Mouse (Mus musculus): Measurements from ENCODE around the gene Cd276. TPM values are rescaled to one million over a fixed set of nuclear protein-coding genes. Genes with fewer than 3 reads are reported as not detected.

The Cd276 gene
- polyA plus RNA-seq, 2 experiments, result 0.87 to 1.2 TPM

DNA sequence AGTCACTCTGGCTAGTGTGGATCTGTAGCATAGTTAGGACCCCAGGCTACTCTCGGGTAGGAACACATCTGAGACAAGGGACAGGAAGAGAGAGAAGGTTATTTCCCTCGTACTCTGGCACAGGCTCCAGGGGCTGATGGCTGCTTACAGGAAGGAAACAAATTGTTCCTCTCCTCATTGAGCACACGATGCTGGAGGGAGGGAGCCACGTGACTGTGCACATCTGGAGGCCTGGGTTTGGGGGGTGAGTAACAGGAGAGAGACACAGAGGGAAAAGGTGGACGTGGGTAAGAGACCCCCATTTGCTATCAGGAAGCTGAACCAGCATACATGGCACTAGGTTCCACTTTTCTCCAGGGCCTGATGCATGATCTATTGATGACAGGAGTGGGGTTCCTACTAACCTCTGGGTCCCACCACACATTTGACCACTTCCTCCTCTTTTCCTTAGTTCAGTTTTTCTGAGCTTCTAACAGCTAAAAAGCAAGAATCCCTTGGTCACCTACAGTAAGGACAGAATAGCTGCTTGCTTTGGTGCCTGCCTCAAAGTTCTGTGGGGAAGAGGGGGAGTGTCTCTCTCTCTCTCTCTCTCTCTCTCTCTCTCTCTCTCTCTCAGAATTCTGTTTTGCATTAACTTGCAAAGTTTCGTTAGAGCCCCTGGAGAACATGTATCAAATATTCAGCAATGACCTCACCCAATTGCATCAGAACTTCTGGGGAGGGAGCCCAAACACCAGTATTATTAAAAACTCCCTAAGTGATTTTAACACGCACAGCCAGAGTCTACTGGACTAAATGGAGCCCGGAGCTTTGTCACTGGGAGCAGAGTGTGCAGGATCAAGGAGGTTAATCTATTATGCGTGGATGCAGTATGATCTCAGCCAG, 37.1 kb downstream of the Cd276 start:
- H3K9me3 ChIP-seq (ENCODE audit: control insufficient read depth, low read length), result no peaks in the 10 kb centered on the region
- H3K4me3 ChIP-seq (ENCODE audit: insufficient read depth in 1 of 2, low read depth in 2 of 2, low read length in 2 of 2), result no peak overlapping the region
- no peak overlapping the region for H3K27ac ChIP-seq
- TF ChIP-seq EP300 (IDR thresholded peaks at IDR 0.05; ENCODE audit: low read depth) (no peak), CTCF (IDR thresholded peaks at IDR 0.05; ENCODE audit: low read depth) (no peak)
- peaks cover 0 to 8% of the 10 kb centered on the region in 2 experiments; a peak in 2 of 4 replicates for H3K4me1 ChIP-seq (replicated peaks; ENCODE audit: control insufficient read depth in 2 of 2, insufficient read depth in 2 of 2, low read length in 1 of 2)
- no peaks in the 10 kb centered on the region for H3K36me3 ChIP-seq (replicated peaks; ENCODE audit: control insufficient read depth, insufficient read depth, low read depth)
- 26% methylated on average over 9 of the region's 9 CpGs for WGBS (ENCODE audit: insufficient replicate concordance)
- no peak overlapping the region for H3K9ac ChIP-seq (replicated peaks)
- ATAC-seq (ENCODE audit: insufficient read depth), result no peak
- no peaks in the 10 kb centered on the region for H3K27me3 ChIP-seq (ENCODE audit: control insufficient read depth, insufficient read depth, low read length)
- H3K4me2 ChIP-seq (ENCODE audit: low read depth), result no peak overlapping the region
- no peak for DNase-seq (ENCODE audit: low read depth in 3 of 3, low spot score in 3 of 3)

DNA sequence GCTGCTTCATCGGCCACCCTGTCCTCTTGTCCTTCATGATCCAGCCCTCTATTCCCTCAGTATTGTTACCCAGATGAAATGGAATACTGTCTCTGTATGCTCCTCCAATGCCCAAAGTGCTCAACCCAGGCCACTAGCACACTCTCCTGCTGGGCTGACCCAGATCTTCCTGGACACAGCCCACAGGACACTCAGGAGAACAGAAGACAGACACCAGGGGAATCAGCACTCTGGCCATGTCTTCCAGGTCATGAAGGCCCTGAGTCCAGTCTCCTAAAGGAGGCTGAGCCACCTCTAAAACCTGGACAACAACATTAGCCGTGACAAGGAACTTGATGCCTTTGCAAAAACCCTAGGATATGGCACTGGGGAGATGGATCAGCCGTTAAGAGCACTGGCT, 38.8 kb downstream of the Cd276 start:
- Histone ChIP-seq H3K27me3 (ENCODE audit: control insufficient read depth, insufficient read depth, low read length) (no peaks in the 10 kb centered on the region), H3K4me1 (replicated peaks; ENCODE audit: control insufficient read depth in 2 of 2, insufficient read depth in 2 of 2, low read length in 1 of 2) (no peaks in the 10 kb centered on the region; a peak in 1 of 4 replicates), H3K9me3 (ENCODE audit: control insufficient read depth, low read length) (no peaks in the 10 kb centered on the region), H3K36me3 (replicated peaks; ENCODE audit: control insufficient read depth, insufficient read depth, low read depth) (no peaks in the 10 kb centered on the region), H3K4me2 (ENCODE audit: low read depth) (no peak overlapping the region), H3K27ac (no peak overlapping the region), H3K9ac (replicated peaks) (no peak overlapping the region), H3K4me3 (ENCODE audit: insufficient read depth in 1 of 2, low read depth in 2 of 2, low read length in 2 of 2) (no peak overlapping the region)
- 56% methylated on average over 3 of the region's 3 CpGs for WGBS (ENCODE audit: insufficient replicate concordance)
- TF ChIP-seq EP300 (IDR thresholded peaks at IDR 0.05; ENCODE audit: low read depth) (no peak), CTCF (IDR thresholded peaks at IDR 0.05; ENCODE audit: low read depth) (no peak)
- no peak for ATAC-seq (ENCODE audit: insufficient read depth)
- no peak for DNase-seq (ENCODE audit: low read depth in 3 of 3, low spot score in 3 of 3)

DNA sequence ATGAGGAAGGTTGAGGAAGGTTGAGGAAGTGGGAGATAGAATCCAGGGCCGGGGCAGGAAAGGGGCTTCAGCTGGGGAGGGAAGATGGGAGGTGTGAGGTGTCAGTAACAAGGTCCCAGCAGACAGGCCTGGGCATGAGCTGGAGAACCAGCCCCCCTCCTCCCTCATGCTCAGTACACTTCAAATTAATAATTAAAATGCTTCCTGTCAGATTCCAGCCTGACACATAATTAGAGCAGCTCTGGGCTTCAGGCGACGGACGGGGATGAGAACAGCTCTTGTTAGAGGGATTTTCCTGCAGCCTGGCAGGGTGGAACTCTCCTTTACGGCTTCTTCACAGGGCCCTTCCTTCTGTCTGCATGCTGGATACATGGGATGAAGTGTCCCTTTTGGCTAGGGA, 41.5 kb downstream of the Cd276 start:
- H3K4me3 ChIP-seq (ENCODE audit: insufficient read depth in 1 of 2, low read depth in 2 of 2, low read length in 2 of 2), result no peak overlapping the region
- DNase-seq (ENCODE audit: low read depth in 3 of 3, low spot score in 3 of 3) (no peak), ATAC-seq (ENCODE audit: insufficient read depth) (no peak)
- H3K27me3 ChIP-seq (ENCODE audit: control insufficient read depth, insufficient read depth, low read length), result no peaks in the 10 kb centered on the region
- H3K4me1 ChIP-seq (replicated peaks; ENCODE audit: control insufficient read depth in 2 of 2, insufficient read depth in 2 of 2, low read length in 1 of 2), result no peaks in the 10 kb centered on the region
- no peak overlapping the region for H3K27ac ChIP-seq
- 63% methylated on average over 5 of the region's 5 CpGs for WGBS (ENCODE audit: insufficient replicate concordance)
- TF ChIP-seq EP300 (IDR thresholded peaks at IDR 0.05; ENCODE audit: low read depth), result no peak
- no peak for TF ChIP-seq CTCF (IDR thresholded peaks at IDR 0.05; ENCODE audit: low read depth)
- H3K9ac ChIP-seq (replicated peaks), result no peak overlapping the region
- no peak overlapping the region for H3K4me2 ChIP-seq (ENCODE audit: low read depth)
- no peaks in the 10 kb centered on the region for H3K36me3 ChIP-seq (replicated peaks; ENCODE audit: control insufficient read depth, insufficient read depth, low read depth)
- H3K9me3 ChIP-seq (ENCODE audit: control insufficient read depth, low read length), result no peaks in the 10 kb centered on the region

DNA sequence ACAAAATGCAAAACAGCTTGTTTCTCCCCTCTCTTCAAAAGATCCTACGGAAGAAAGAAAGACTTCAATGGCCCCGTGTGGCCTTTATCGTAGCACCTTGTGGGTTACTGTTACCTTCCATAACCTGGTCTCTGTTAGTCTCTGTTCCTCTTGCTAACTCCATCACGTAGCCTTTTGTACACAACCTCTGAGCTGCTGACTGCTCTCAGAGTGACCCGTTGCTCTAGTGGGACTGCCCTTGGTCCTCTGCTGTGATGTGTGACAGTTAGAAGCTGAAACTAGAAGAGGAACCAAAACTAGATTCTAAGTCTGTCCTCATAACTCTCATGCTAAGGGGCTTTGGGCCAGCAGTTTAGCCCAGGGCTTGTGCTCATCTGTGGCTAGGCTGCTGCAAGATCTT, 44.8 kb downstream of the Cd276 start:
- Histone ChIP-seq H3K4me1 (replicated peaks; ENCODE audit: control insufficient read depth in 2 of 2, insufficient read depth in 2 of 2, low read length in 1 of 2) (no peaks in the 10 kb centered on the region), H3K36me3 (replicated peaks; ENCODE audit: control insufficient read depth, insufficient read depth, low read depth) (no peaks in the 10 kb centered on the region), H3K4me2 (ENCODE audit: low read depth) (no peak overlapping the region), H3K9ac (replicated peaks) (no peak overlapping the region), H3K9me3 (ENCODE audit: control insufficient read depth, low read length) (no peaks in the 10 kb centered on the region), H3K27ac (no peak overlapping the region), H3K27me3 (ENCODE audit: control insufficient read depth, insufficient read depth, low read length) (no peaks in the 10 kb centered on the region), H3K4me3 (ENCODE audit: insufficient read depth in 1 of 2, low read depth in 2 of 2, low read length in 2 of 2) (no peak overlapping the region)
- no peak for DNase-seq (ENCODE audit: low read depth in 3 of 3, low spot score in 3 of 3)
- no peak for ATAC-seq (ENCODE audit: insufficient read depth)
- 48% methylated on average over 5 of the region's 5 CpGs for WGBS (ENCODE audit: insufficient replicate concordance)
- TF ChIP-seq CTCF (IDR thresholded peaks at IDR 0.05; ENCODE audit: low read depth), result no peak
- TF ChIP-seq EP300 (IDR thresholded peaks at IDR 0.05; ENCODE audit: low read depth), result no peak

DNA sequence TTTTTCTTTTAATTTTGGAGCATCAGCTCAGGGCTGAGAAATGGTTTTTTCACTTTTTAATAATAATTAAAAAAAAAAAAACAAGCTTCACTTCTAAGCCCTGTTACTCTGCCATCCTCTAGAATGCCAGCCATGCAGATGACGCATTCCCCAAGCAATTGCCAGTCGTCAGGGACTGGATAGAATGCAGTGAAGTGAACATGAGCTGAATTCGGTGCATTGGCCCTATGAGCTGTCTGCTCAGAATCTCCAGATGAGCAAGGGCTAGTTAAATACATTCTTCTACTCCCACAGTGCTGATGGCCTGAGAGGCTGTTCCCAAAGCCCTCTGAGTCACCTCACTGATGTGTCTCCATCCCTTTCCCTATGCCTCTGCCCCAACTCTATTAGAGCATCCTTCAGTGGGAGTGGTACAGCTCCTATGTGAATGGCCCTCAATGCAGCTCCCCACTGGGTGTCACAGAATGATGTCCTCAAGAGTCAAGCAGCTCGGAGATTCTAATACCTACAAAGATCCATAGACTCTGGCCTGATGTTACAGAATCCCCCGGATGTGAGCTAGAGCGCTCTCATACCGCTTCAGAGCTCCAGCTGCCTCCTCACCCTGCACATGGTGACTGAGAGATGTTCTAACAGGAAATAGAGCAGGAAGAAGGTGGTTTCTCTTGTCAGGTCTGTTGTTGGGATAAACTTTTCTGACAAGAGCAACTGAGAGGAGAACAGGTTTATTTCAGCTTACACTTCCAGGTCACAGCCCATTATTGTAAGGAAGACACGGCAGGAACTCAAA, 47.8 kb downstream of the Cd276 start:
- H3K9me3 ChIP-seq (ENCODE audit: control insufficient read depth, low read length), result no peaks in the 10 kb centered on the region
- H3K27me3 ChIP-seq (ENCODE audit: control insufficient read depth, insufficient read depth, low read length), result no peaks in the 10 kb centered on the region
- no peak overlapping the region for H3K27ac ChIP-seq
- WGBS (ENCODE audit: insufficient replicate concordance), result 35% methylated on average over 8 of the region's 8 CpGs
- no peak overlapping the region for H3K4me2 ChIP-seq (ENCODE audit: low read depth)
- DNase-seq (ENCODE audit: low read depth in 3 of 3, low spot score in 3 of 3) (no peak), ATAC-seq (ENCODE audit: insufficient read depth) (no peak)
- no peak overlapping the region for H3K4me3 ChIP-seq (ENCODE audit: insufficient read depth in 1 of 2, low read depth in 2 of 2, low read length in 2 of 2)
- no peak overlapping the region for H3K9ac ChIP-seq (replicated peaks)
- TF ChIP-seq EP300 (IDR thresholded peaks at IDR 0.05; ENCODE audit: low read depth) (no peak), CTCF (IDR thresholded peaks at IDR 0.05; ENCODE audit: low read depth) (no peak)
- H3K4me1 ChIP-seq (replicated peaks; ENCODE audit: control insufficient read depth in 2 of 2, insufficient read depth in 2 of 2, low read length in 1 of 2), result no peaks in the 10 kb centered on the region
- no peaks in the 10 kb centered on the region for H3K36me3 ChIP-seq (replicated peaks; ENCODE audit: control insufficient read depth, insufficient read depth, low read depth)
